Mouse (Mus musculus) bone marrow, adult 2 months (tissue): ENCODE data around the gene Gm28308.

Source experiments
- CTCF ChIP-seq: fragments of 200-500 bp; IDR thresholded peaks from 2 replicates; pipeline ENCODE4 v1.5.1; 2011; ENCODE audit warnings: low read length, control low read depth; ENCODE audit not compliant: control insufficient read depth, insufficient read depth
- POLR2A ChIP-seq: fragments of 200-500 bp; IDR thresholded peaks from 2 replicates; pipeline ENCODE4 v1.6.1; 2011; ENCODE audit warnings: low read depth, mild to moderate bottlenecking, control low read depth, low read length, borderline replicate concordance; ENCODE audit not compliant: control insufficient read depth

DNA sequence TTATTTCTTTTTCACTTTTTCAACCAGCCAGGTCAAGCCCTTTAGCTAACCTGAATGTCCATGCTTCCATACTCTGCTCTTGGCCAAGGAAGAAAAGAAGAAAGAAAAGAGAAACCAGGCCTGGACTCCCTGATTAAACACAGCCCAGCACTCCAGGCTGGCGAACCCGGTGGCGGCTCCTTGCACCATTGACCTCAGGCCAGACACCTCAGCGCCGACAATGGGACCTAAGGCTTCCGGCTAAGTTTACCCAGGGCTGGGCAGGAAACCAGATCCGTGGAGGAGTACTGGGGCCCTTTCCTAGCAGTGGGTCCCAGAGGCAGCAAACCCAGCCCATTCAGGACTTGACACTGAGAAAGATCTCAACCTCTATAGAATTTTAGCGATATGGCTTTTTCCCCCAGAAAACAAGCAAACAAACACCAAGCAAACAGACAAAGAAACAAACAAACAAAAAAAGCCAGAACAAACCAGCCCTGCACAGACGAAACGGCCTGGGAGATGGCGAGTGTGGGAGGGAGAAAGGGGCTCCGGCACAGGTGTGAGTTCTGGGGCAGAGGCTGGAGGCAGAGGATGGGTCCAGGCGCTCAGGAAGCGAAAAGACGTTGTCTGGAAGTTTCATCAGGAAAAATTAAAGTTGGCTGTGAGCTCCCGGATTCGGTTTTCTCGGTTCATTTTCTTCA, 18.9 kb upstream of the Gm28308 start:
- TF ChIP-seq POLR2A (no peak), CTCF (no peak)
